Mouse (Mus musculus) common myeloid progenitor, adult 5-6 weeks (primary cell): Measurements from ENCODE around the gene Cnnm2. TPM values are rescaled to one million over a fixed set of nuclear protein-coding genes. Genes with fewer than 3 reads are reported as not detected.

Experiments used
- ATAC-seq: replicated peaks from 2 replicates; pipeline ENCODE4 v1.8.0; 2016; ENCODE audit warnings: low read depth, mild to moderate bottlenecking, moderate TSS enrichment, inconsistent platforms; ENCODE audit not compliant: poor library complexity, severe bottlenecking
- total RNA-seq: library from RNA; stranded (forward); fragments of 200-1000, 187-1606 nt; gene quantifications from 2 replicates; pipeline ENCODE4 v1.2.3, GENCODE M21; 2017

Cnnm2 gene
- total RNA-seq, 1 experiment from 2014 or later = 9.0 TPM

- no peak for ATAC-seq
These were observed 110.3 kb downstream of the Cnnm2 start for GRCm38 (mm10) chr19:46871651-46872050.

GRCm38 (mm10) chr19:46873924-46874323 is 112.5 kb downstream of the Cnnm2 start:
- no peak for ATAC-seq

GRCm38 (mm10) chr19:46875790-46876189 is 114.4 kb downstream of the Cnnm2 start:
- ATAC-seq = peak; percentile 80

- ATAC-seq = no peak
These were observed 116.5 kb downstream of the Cnnm2 start for GRCm38 (mm10) chr19:46877886-46878285.

- peak; percentile 30; the same call in 1 of the 2 replicates for ATAC-seq
These were observed 117.0 kb downstream of the Cnnm2 start for GRCm38 (mm10) chr19:46878346-46878745.

- no peak for ATAC-seq
These were observed 118.5 kb downstream of the Cnnm2 start for GRCm38 (mm10) chr19:46879876-46880275.

- no peak for ATAC-seq
These were observed 124.0 kb downstream of the Cnnm2 start for GRCm38 (mm10) chr19:46885365-46885764.

- no peak for ATAC-seq
These were observed 125.4 kb downstream of the Cnnm2 start for GRCm38 (mm10) chr19:46886826-46887225.

- ATAC-seq = peak; percentile 98
These were observed 126.6 kb downstream of the Cnnm2 start for GRCm38 (mm10) chr19:46887811-46888527.

GRCm38 (mm10) chr19:46889666-46890065 is 128.3 kb downstream of the Cnnm2 start:
- no peak for ATAC-seq

GRCm38 (mm10) chr19:46890657-46891056 is 129.3 kb downstream of the Cnnm2 start:
- ATAC-seq = no peak

GRCm38 (mm10) chr19:46892856-46893255 is 131.5 kb downstream of the Cnnm2 start:
- no peak for ATAC-seq

GRCm38 (mm10) chr19:46893484-46893883 is 132.1 kb downstream of the Cnnm2 start:
- no peak for ATAC-seq

- no peak for ATAC-seq
These were observed 135.7 kb downstream of the Cnnm2 start for GRCm38 (mm10) chr19:46897135-46897534.

GRCm38 (mm10) chr19:46898222-46898621 is 136.8 kb downstream of the Cnnm2 start:
- ATAC-seq = no peak

GRCm38 (mm10) chr19:46899306-46899705 is 137.9 kb downstream of the Cnnm2 start:
- peak; percentile 76 for ATAC-seq

- ATAC-seq = no peak
These were observed 138.5 kb downstream of the Cnnm2 start for GRCm38 (mm10) chr19:46899871-46900270.

- no peak for ATAC-seq
These were observed 139.4 kb downstream of the Cnnm2 start for GRCm38 (mm10) chr19:46900786-46901185.

- ATAC-seq = peak; percentile 36
These were observed 139.9 kb downstream of the Cnnm2 start for GRCm38 (mm10) chr19:46901323-46901722.

- ATAC-seq = no peak
These were observed 142.0 kb downstream of the Cnnm2 start for GRCm38 (mm10) chr19:46903379-46903778.

- no peak for ATAC-seq
These were observed 143.5 kb downstream of the Cnnm2 start for GRCm38 (mm10) chr19:46904907-46905306.

GRCm38 (mm10) chr19:46905383-46905782 is 144.0 kb downstream of the Cnnm2 start:
- peak; percentile 66 for ATAC-seq
